Mouse (Mus musculus) stomach, embryonic 14.5 days (tissue): ENCODE results near the gene Eci1. TPM values are rescaled to one million over a fixed set of nuclear protein-coding genes. Genes with fewer than 3 reads are reported as not detected.

Source experiments
- ATAC-seq: fragments of 200-750 bp; cut with Nextera tagmentation; 2 replicates; pipeline ENCODE4 v1.8.0; 2017; ENCODE audit warnings: low read depth, moderate TSS enrichment; ENCODE audit not compliant: insufficient number of reproducible peaks, insufficient read depth, low FRiP score
- H3K27ac ChIP-seq: fragments of 300-500 bp; sonication (generic); 2 replicates; pipeline ENCODE4 v1.5.1; 2014; ENCODE audit warnings: mild to moderate bottlenecking, low read length, moderate library complexity, mixed read lengths
- H3K27me3 ChIP-seq: fragments of 300-500 bp; sonication (generic); 2 replicates; pipeline ENCODE4 v1.6.1; 2014; ENCODE audit warnings: low read length, control low read depth, mixed read lengths; ENCODE audit not compliant: control insufficient read depth, insufficient read depth
- H3K36me3 ChIP-seq: fragments of 300-500 bp; sonication (generic); 2 replicates; pipeline ENCODE4 v1.6.1; 2014; ENCODE audit warnings: mild to moderate bottlenecking, control low read depth, low read length, moderate library complexity, mixed read lengths; ENCODE audit not compliant: control insufficient read depth, insufficient read depth
- H3K4me1 ChIP-seq: fragments of 300-500 bp; sonication (generic); 2 replicates; pipeline ENCODE4 v1.6.1; 2014; ENCODE audit warnings: low read length, control low read depth, mixed read lengths; ENCODE audit not compliant: control insufficient read depth, insufficient read depth
- H3K4me2 ChIP-seq: fragments of 300-500 bp; sonication (generic); replicated peaks from 2 replicates; pipeline ENCODE4 v1.6.1; 2014; ENCODE audit warnings: low read depth, low read length, control low read depth
- H3K4me3 ChIP-seq: fragments of 300-500 bp; sonication (generic); 2 replicates; pipeline ENCODE4 v1.5.1; 2014; ENCODE audit warnings: low read depth, low read length, control low read depth
- H3K9ac ChIP-seq: fragments of 300-500 bp; sonication (generic); replicated peaks from 2 replicates; pipeline ENCODE4 v1.6.1; 2014; ENCODE audit warnings: low read depth, mild to moderate bottlenecking, control low read depth, low read length, moderate library complexity, mixed read lengths
- H3K9me3 ChIP-seq: fragments of 300-500 bp; sonication (generic); 2 replicates; pipeline ENCODE4 v1.6.1; 2016; ENCODE audit warnings: low read depth, low read length, control low read depth; ENCODE audit not compliant: control insufficient read depth
- WGBS: fragments of 180-500 bp; shearing (Covaris S2); extraction: QIAGEN DNeasy Blood & Tissue Kit; methylation state at CpG from one replicate; pipeline ENCODE4 v1.1.7; 2014; 5-methylcytosine and 5-hydroxymethylcytosine counted together
- polyA plus RNA-seq: library from polyadenylated mRNA; unstranded; fragments of >200 nt; fragmentation: Nextera tagmentation; extraction: Ambion mirVana; gene quantifications from 2 replicates; pipeline ENCODE4 v1.2.1, GENCODE M21; 2014

The Eci1 gene
- polyA plus RNA-seq, 1 experiment from 2014 or later, result 112 TPM

GRCm38 (mm10) chr17:24461580-24461979, 35.1 kb downstream of the Eci1 start:
- Histone ChIP-seq H3K27ac (no peak overlapping the region), H3K9me3 (no peaks in the 10 kb centered on the region), H3K4me3 (no peak overlapping the region), H3K36me3 (no peaks in the 10 kb centered on the region), H3K9ac (no peak overlapping the region), H3K4me1 (no peaks in the 10 kb centered on the region), H3K4me2 (no peak overlapping the region), H3K27me3 (no peaks in the 10 kb centered on the region)
- no peak for ATAC-seq
- WGBS, result 77% methylated on average over 2 of the region's 2 CpGs

DNA sequence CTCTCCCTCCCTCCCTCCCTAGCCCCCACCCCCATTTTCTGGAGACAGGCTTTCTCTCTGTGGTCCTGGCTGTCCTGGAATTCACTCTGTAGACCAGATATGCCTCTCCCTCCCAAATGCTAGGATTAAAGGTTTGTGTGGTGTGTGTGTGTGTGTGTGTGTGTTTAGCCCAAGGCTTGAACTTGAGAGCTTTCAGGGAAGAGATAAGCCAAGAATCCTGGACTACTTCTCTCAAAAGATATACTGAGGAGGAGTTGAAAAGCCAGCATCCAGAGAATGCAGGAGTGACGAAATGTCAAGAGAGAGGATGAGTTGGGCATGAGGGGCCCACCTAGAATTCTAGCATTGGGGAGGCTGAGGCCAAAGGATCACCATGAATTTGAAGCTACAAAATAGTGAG, 36.5 kb downstream of the Eci1 start:
- 73% methylated on average over 1 of the region's 1 CpGs for WGBS
- ATAC-seq, result no peak

DNA sequence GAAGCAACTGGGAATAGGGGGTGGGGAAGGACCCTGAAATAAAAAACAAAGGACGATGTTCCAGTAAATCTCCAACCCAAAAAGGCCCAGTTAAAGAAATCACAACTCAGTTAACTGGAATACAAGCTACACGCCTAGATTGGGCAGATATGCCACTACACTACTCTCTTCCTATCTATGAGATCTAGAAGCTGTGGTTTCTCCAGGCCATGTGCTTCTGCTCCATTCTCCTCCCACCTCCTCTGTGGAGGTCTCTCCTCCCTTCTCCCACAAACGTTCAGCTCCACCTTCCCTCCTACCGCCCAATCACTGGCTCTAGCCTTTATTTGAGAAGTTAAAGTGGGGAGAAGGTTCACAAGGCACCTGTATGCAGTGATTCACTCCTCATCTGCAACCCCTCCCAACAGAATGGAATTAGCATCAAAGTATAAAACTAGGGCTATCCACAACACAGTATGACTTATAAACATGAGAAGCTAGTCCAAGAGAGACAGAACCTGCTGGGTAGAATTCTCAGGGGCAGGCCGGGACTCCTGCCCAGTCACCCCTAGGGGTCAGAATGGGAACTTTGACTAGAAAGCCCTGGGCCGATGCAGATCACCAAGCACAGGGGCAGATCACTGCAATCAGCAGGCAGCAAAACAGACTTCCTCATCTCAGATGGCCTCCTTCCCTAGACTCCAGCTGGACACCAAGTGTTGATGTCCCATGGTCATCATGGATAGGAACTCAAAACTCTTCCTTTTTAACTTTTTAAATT, 37.1 kb downstream of the Eci1 start:
- no peak for ATAC-seq
- Histone ChIP-seq H3K36me3 (no peaks in the 10 kb centered on the region), H3K4me3 (no peak overlapping the region), H3K27ac (no peak overlapping the region), H3K9me3 (no peaks in the 10 kb centered on the region), H3K27me3 (no peaks in the 10 kb centered on the region), H3K4me1 (no peaks in the 10 kb centered on the region), H3K4me2 (no peak overlapping the region), H3K9ac (no peak overlapping the region)
- 57% methylated on average over 6 of the region's 6 CpGs for WGBS

More for the DNA sequence above, 36.5 kb downstream of the Eci1 start:
- no peak overlapping the region for H3K9ac ChIP-seq
- no peaks in the 10 kb centered on the region for H3K4me1 ChIP-seq
- no peak overlapping the region for H3K27ac ChIP-seq
- H3K4me3 ChIP-seq, result no peak overlapping the region
- H3K36me3 ChIP-seq, result no peaks in the 10 kb centered on the region
- H3K4me2 ChIP-seq, result no peak overlapping the region
- H3K27me3 ChIP-seq, result no peaks in the 10 kb centered on the region
- no peaks in the 10 kb centered on the region for H3K9me3 ChIP-seq

DNA sequence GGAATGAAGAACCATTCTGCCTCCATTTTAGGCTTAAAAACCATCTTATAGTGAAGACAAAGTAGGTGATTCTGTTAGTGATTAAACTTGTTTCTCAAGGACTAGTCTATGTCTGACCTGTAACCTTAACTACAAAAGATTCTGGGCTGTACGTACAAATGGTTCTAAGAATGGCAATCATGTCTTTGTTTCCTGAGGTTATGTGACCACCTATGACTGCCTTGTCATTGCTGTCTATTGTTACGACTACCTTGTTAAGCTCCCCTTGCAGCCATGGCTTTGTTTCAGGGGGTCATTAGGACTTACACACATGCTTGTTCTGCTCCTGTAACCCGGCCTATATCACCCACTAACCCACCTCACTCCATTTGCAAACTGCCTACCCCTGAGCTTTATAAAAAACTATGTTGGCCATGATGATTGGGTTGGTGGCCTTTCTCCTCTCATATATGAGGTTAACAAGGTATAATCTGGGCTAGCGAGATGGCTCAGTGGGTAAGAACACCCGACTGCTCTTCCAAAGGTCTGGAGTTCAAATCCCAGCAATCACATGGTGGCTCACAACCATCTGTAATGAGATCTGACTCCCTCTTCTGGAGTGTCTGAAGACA, 42.3 kb downstream of the Eci1 start:
- Histone ChIP-seq H3K4me3 (no peak overlapping the region), H3K27ac (no peak overlapping the region), H3K9me3 (no peaks in the 10 kb centered on the region), H3K4me2 (no peak overlapping the region), H3K4me1 (peaks cover 24% of the 10 kb centered on the region), H3K36me3 (peaks cover 3% of the 10 kb centered on the region; the same call in 1 of the 2 replicates), H3K9ac (no peak overlapping the region), H3K27me3 (no peaks in the 10 kb centered on the region)
- WGBS, result 94% methylated on average over 5 of the region's 5 CpGs
- ATAC-seq, result no peak

DNA sequence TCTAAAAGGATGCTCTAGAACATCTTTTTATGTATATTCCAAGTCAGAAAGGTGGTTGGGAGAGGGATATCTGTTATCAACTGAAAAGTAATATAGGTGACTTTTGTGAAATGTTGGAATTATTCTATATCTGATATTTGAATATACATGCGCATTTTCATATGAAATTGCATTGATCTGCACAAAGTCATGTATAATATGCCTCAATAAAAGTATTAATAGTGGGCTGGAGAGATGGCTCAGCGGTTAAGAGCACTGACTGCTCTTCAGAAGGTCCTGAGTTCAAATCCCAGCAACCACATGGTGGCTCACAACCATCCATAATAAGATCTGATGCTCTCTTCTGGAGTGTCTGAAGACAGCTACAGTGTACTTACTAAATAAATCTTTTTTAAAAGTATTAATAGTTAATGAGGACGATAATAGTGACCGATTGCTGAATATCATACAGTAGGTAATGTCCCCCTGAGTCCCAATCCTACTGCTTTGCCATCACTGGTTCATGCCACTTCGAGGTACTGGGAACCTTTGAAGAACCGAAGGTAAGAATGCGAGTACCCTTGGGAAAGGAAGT, 43.0 kb downstream of the Eci1 start:
- 17% methylated on average over 7 of the region's 7 CpGs for WGBS
- Histone ChIP-seq H3K27me3 (no peaks in the 10 kb centered on the region), H3K4me3 (peak overlapping the region; percentile 80), H3K27ac (peak overlapping the region; percentile 52), H3K9me3 (no peaks in the 10 kb centered on the region), H3K9ac (0 out of 2 replicates have a peak overlapping the region, but pooled peaks have one; percentile 84), H3K36me3 (peaks cover 3% of the 10 kb centered on the region; the same call in 1 of the 2 replicates), H3K4me1 (peaks cover 24% of the 10 kb centered on the region), H3K4me2 (peak overlapping the region; percentile 93)
- ATAC-seq, result no peak

DNA sequence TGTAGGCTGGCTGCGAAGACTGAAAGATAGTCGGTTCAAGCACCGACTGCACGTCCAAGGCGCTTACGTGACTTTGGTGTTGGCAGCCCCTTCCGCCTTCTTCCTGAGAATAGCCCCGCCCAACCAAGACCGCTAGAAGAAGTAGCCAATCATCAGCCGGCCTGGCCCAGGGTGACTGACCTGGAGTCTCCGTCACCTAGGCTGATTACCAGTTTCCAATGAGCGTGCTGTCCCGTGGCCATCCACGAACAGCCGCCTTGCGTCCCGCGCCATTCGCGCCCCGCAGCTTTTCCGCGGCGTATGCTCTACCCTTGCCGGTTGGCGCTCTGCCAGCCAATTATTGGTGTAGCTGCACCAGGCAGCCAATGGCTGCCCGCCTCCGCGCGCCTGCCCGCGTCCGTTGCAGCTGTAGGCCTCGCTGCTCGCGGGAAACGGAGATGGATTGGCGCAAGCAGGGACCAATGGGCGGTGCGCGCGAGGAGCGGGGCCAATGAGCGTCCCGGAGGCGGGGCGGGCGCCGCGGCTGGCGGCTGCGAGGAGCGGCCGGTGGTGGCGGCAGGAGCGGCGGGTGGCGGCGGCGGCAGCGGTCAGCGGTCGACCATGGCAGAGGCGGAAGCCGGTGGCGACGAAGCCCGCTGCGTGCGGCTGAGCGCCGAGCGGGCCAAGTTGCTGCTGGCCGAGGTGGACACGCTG, 43.6 kb downstream of the Eci1 start, which contains the start of the genes E4f1 and Pgp:
Gene E4f1 (minus strand): TSS at position 404 of the 693 bp plus-strand sequence.
Gene Pgp (plus strand): TSS at position 483 of the 693 bp plus-strand sequence.
- Histone ChIP-seq H3K4me3 (peak within 1 kb of the TSS; percentile 80), H3K9me3 (no peaks in the 10 kb centered on the region), H3K27me3 (no peaks in the 10 kb centered on the region), H3K27ac (peak within 1 kb of the TSS; percentile 52), H3K4me1 (peaks cover 24% of the 10 kb centered on the region), H3K4me2 (peak within 1 kb of the TSS; percentile 93), H3K9ac (peak within 1 kb of the TSS; percentile 84), H3K36me3 (peaks cover 5% of the 10 kb centered on the region; the same call in 1 of the 2 replicates)
- peak; percentile 98 for ATAC-seq
- under 1% methylated on average over 75 of the region's 75 CpGs for WGBS

DNA sequence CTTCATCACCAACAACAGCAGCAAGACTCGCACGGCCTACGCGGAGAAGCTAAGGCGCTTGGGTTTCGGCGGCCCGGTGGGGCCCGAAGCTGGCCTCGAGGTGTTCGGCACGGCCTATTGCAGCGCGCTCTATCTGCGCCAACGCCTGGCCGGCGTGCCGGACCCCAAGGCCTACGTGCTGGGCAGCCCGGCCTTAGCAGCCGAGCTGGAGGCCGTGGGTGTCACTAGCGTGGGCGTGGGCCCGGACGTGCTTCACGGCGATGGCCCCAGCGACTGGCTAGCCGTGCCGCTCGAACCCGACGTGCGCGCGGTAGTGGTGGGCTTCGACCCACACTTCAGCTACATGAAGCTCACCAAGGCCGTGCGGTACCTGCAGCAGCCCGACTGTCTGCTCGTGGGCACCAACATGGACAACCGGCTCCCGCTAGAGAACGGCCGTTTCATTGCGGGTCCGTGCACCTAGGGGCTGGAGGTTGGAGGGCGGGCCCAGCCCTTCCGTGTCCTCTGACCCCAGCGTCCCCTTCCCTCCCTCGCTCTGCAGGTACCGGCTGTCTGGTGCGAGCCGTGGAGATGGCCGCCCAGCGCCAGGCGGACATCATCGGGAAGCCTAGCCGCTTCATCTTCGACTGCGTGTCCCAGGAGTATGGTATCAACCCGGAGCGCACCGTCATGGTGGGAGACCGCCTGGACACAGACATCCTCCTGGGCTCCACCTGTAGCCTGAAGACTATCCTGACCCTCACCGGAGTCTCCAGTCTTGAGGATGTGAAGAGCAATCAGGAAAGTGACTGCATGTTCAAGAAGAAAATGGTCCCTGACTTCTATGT, 44.5 kb downstream of the Eci1 start:
- Histone ChIP-seq H3K36me3 (peaks cover 13% of the 10 kb centered on the region), H3K4me3 (peak overlapping the region; percentile 80), H3K27ac (peak overlapping the region; percentile 52; the same call in 1 of the 2 replicates), H3K9ac (peak overlapping the region; percentile 84), H3K4me2 (peak overlapping the region; percentile 93), H3K9me3 (no peaks in the 10 kb centered on the region), H3K4me1 (peaks cover 24% of the 10 kb centered on the region), H3K27me3 (no peaks in the 10 kb centered on the region)
- WGBS, result 1% methylated on average over 68 of the region's 68 CpGs
- peak; percentile 16; the same call in 1 of the 2 replicates for ATAC-seq
